Mouse (Mus musculus) heart, postnatal 36 days (tissue): ENCODE results near the gene Sema5a. TPM values are rescaled to one million over a fixed set of nuclear protein-coding genes. Genes with fewer than 3 reads are reported as not detected.

ENCODE experiments used
- total RNA-seq, 2 experiments: library from RNA; stranded (reverse); gene quantifications; 2 replicates each; pipeline ENCODE4 v1.2.3; 2021

The Sema5a gene
- total RNA-seq, 2 experiments from 2014 or later, result 9.2 to 12.6 TPM

Other genes starting within 250 kb of the Sema5a start
- gene Tas2r119, start 67.5 kb upstream of the Sema5a start, total RNA-seq, result not detected